Mouse (Mus musculus): ENCODE measurements around the gene Gpm6b. TPM values are rescaled to one million over a fixed set of nuclear protein-coding genes. Genes with fewer than 3 reads are reported as not detected.
A peak's percentile ranks its signal among the peaks of the same experiment; 100 is the strongest.

Gpm6b gene
- total RNA-seq, 2 experiments from 2014 or later, result 10.8 to 14.2 TPM

GRCm38 (mm10) chrX:166351790-166352189, 113.1 kb downstream of the Gpm6b start:
- peak; percentile 48 to 58 for DNase-seq
- intact Hi-C loops (cut with DNase I), result loop anchor here (1.0 kb wide), 1 partner anchor 184 kb away; no protein-coding TSS in a partner anchor

GRCm38 (mm10) chrX:166353412-166353811, 114.7 kb downstream of the Gpm6b start:
- intact Hi-C loops (cut with DNase I), result no loop called here
- DNase-seq, result no peak

DNA sequence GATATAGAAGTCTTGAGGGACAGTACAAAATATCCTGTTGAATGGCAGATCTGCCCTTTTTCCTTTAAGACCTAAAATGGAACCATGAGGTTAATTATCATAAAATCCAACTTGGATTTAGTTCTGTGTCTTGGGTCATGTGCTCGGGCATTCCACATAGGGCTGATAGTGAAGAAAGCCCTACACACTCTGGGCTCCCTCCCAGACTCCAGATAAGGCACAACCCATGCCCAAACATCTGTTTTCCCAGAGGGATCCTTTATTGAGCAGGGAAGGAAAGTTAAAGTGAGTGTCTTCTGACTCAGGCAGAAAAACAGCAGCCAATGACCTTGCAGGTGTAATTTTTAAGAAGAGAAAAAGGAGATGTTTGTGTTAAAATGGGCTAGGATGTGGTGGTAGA, 116.2 kb downstream of the Gpm6b start:
- intact Hi-C loops (cut with DNase I), result no loop called here
- DNase-seq, result no peak

- intact Hi-C loops (cut with DNase I), result no loop called here
- DNase-seq, result no peak
Observed at GRCm38 (mm10) chrX:166356276-166356675, 117.6 kb downstream of the Gpm6b start.

GRCm38 (mm10) chrX:166358955-166359354, 120.2 kb downstream of the Gpm6b start:
- intact Hi-C loops (cut with DNase I), result no loop called here
- no peak for DNase-seq

GRCm38 (mm10) chrX:166359927-166360440, 121.3 kb downstream of the Gpm6b start:
- intact Hi-C loops (cut with DNase I), result no loop called here
- DNase-seq, result no peak

- DNase-seq, result no peak
- intact Hi-C loops (cut with DNase I), result no loop called here
Observed at GRCm38 (mm10) chrX:166360455-166360854, 121.7 kb downstream of the Gpm6b start.

DNA sequence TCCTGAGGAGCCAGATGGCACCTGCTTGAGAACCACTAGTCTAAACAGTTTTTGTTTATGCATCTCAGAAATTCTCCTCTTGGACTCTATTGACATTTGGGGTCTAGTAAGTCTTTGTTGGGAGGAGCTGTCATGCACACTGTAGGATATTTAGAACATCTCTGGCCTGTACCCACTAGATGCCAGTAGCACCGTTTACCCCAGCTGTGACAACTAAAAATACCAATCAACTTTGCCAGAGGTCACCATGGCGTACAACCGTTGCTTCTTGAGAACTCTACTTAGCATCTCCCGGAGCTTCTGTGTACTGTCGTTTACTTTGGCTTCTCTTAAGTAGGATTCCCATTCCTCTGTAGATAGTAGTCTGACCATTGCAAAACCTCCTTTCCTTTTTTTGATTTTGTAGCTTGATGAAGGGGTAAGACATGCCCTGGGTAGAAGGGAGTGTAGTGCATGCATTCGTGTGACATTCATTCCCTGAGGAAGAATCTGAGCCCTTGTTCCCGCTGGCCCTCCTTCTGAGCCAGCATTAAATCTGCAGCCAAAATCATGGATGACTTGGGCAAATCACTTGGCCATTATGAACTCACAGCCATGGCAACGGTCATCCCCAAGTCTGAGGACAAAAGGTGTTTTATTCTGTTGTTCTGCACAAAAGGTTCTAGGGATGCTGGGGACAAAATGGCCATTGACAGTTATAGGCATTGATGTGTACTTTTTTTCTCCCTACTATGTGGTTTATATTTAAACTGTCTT, 126.9 kb downstream of the Gpm6b start:
- no peak for DNase-seq
- intact Hi-C loops (cut with DNase I), result no loop called here

- no peak for DNase-seq
- intact Hi-C loops (cut with DNase I), result no loop called here
Observed at GRCm38 (mm10) chrX:166376681-166377328, 138.1 kb downstream of the Gpm6b start.

DNA sequence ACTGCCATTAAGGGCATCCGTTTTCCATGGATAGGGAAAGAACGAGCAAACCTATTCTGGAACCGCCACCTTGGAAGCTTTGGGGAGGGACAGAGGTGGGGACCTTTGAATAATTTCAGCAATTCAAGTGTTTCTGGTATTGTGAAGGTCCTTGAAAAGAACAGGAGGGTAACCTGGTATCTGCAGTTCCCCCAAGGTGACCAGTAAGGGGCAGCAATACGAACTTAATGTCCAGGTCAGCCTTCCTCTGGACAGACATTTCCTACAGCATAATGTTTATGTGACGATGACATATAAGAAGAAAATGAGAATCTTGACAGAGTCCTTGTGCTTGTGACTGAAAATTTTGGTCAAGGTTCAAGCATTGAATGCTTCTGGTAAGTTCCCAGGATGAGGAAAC, 139.9 kb downstream of the Gpm6b start:
- intact Hi-C loops (cut with DNase I), result no loop called here

GRCm38 (mm10) chrX:166383606-166384005, 144.9 kb downstream of the Gpm6b start:
- intact Hi-C loops (cut with DNase I), result no loop called here
- DNase-seq, result no peak

More for the DNA sequence above, 139.9 kb downstream of the Gpm6b start:
- DNase-seq, result no peak

DNA sequence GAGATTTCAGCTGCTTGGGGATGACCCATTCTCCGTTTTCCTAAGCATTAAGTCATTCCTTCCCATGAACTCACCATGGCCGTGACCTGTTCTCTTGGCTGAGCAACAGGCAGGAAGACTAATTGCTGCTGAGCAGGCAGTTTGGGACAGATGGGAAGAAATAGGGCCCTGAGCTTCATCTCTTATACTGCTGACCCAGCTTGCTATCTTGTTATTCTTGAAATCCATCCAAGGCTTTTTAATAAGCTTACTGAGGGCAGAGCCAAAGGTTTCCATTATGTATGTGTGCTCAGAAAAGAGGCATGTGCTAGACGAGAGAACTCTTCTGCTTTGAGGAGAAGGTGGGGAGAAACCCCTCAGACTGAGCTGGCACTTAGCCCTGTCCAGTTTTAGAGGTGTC, 146.2 kb downstream of the Gpm6b start:
- DNase-seq, result no peak
- intact Hi-C loops (cut with DNase I), result no loop called here

DNA sequence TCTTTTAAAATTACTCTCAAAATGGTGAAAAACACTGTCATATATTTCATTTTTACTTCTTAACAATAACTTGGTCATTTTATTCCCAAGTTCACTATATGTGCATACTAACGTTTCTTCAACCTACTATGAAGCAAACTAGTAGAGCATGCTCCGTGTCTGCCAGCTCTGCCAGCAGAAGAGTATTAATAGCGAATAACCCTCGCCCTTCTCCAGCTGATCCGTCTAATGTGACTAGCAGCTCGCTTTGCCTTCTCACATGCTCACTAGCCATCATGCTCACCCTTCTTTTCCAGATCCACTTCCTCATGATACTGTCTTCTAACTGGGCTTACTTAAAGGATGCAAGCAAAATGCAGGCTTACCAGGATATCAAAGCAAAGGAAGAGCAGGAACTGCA, 147.9 kb downstream of the Gpm6b start:
- intact Hi-C loops (cut with DNase I), result no loop called here
- DNase-seq, result no peak

DNA sequence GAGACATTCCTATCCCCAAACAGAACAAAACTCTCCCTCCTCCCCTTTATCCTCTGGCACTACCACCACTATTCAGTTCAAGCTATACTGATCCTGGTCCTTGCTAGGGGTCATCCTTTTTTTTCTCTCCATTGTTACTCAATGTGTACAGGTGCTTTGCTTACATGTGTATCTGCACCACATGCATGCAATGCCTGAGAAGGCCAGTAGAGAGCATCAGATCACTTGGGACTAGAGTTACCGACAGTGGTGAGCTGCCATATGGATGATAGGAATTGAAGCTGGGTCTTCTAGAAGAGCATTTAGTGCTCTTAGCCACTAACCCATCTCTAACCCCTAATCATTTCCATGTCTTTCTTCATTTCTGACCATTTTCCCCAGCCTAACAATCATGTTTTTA, 155.0 kb downstream of the Gpm6b start:
- intact Hi-C loops (cut with DNase I), result no loop called here
- no peak for DNase-seq

GRCm38 (mm10) chrX:166407865-166408264, 169.2 kb downstream of the Gpm6b start:
- intact Hi-C loops (cut with DNase I), result no loop called here

DNA sequence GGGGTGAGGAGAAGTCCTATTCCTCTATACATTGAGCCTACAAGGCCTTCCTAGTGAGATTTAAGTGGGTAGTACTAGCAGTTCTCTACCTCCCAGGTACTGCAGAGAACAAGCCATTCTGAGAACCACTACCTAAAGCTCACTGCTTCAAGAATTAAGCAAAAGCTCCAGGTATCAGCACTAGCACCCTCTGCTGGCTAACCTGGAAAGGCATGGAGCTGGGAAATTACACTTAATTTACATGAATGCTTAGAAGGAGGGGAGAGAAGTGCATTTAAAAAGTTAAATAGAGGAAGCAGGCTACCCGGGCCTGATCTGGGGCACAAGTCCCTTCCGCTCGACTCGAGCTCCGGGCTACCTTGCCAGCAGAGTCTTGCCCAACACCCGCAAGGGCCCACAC, 177.5 kb downstream of the Gpm6b start:
- intact Hi-C loops (cut with DNase I), result no loop called here
- peak; percentile 9 to 10 for DNase-seq

More at GRCm38 (mm10) chrX:166407865-166408264, 169.2 kb downstream of the Gpm6b start:
- no peak for DNase-seq

DNA sequence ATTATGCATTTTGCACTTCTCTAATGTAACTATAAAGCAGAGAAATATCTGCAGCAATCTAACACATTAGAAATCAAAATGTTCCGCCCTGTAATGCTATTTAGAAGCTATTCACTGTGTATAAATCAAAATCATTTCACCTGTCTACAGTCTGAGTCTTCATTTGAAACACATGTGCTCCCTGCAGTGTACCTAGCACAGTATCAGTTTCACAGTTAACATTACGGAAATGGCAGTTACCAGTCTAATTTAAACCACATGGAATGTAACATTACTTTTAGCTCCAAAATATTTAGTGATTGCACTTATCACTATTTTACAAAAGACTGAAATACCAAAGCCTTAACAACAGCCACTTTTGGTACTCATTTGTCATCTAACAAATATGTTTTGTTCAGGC, 196.1 kb downstream of the Gpm6b start:
- intact Hi-C loops (cut with DNase I), result no loop called here
- no peak for DNase-seq

Other genes starting within 250 kb of the Gpm6b start
- 1 to 10 TPM; 2.7 to 3.2 TPM for gene Gemin8, start 68.5 kb upstream of the Gpm6b start, total RNA-seq (2021)
- 10 to 100 TPM; 14.8 to 16.6 TPM for gene Trappc2, start 201.7 kb downstream of the Gpm6b start, total RNA-seq (2021)
- gene Ofd1, start 201.8 kb downstream of the Gpm6b start, total RNA-seq (2021), result 1 to 10 TPM; 3.7 to 5.3 TPM
- gene Rab9, start 241.0 kb downstream of the Gpm6b start, total RNA-seq (2021), result 10 to 100 TPM; 24.3 to 33.7 TPM

Measured in heart, postnatal 36 days (tissue).